Mouse (Mus musculus) inflammation-experienced regulatory T-cells, adult 6 months (primary cell): ENCODE measurements around the gene Best2. TPM values are rescaled to one million over a fixed set of nuclear protein-coding genes. Genes with fewer than 3 reads are reported as not detected.
A peak's percentile ranks its signal among the peaks of the same experiment; 100 is the strongest.

Experiments used
- ATAC-seq: one replicate; pipeline ENCODE4 v1.8.0; 2017
- polyA plus RNA-seq, 3 experiments: library from polyadenylated mRNA; unstranded; fragments of 100-300 nt; shearing (Covaris generic); gene quantifications; one replicate each; pipeline ENCODE4 v1.2.1; 2017

Gene Best2
- polyA plus RNA-seq, 3 experiments from 2014 or later: not detected

GRCm38 (mm10) chr8:84966603-84967002 is 47.7 kb downstream of the Best2 start:
- no peak for ATAC-seq

- peak; percentile 95 for ATAC-seq
Observed at GRCm38 (mm10) chr8:84965731-84966291, 48.5 kb downstream of the Best2 start.

GRCm38 (mm10) chr8:84963952-84964351 is 50.4 kb downstream of the Best2 start:
- ATAC-seq: no peak

GRCm38 (mm10) chr8:84959811-84960210 is 54.5 kb downstream of the Best2 start:
- ATAC-seq: no peak

Other genes starting within 250 kb of the Best2 start
- gene Nfix, start 214.2 kb downstream of the Best2 start, polyA plus RNA-seq: 1 to 10 TPM in 2 of 3 experiments, under 1 TPM in 1; 0.92 to 6.3 (median 3.1) TPM
- 1 to 10 TPM; 4.7 to 5.6 (median 5.4) TPM for gene Dand5, start 191.7 kb downstream of the Best2 start, polyA plus RNA-seq
- 10 to 100 TPM; 14.6 to 16.7 (median 16.1) TPM for gene Gadd45gip1, start 183.0 kb downstream of the Best2 start, polyA plus RNA-seq
- 100 to 1,000 TPM; 128 to 152 (median 145) TPM for gene Rad23a, start 173.9 kb downstream of the Best2 start, polyA plus RNA-seq
- gene Calr, start 167.6 kb downstream of the Best2 start, polyA plus RNA-seq: 100 to 1,000 TPM; 278 to 341 (median 290) TPM
- 10 to 100 TPM; 48.1 to 76.0 (median 58.3) TPM for gene Farsa, start 157.5 kb downstream of the Best2 start, polyA plus RNA-seq
- 10 to 100 TPM in 1 of 3 experiments, 1 to 10 TPM in 2; 4.3 to 19.0 (median 6.8) TPM for gene Syce2, start 142.4 kb downstream of the Best2 start, polyA plus RNA-seq
- 10 to 100 TPM; 14.5 to 19.9 (median 19.2) TPM for gene Gcdh, start 120.6 kb downstream of the Best2 start, polyA plus RNA-seq
- not detected for gene Klf1, start 112.6 kb downstream of the Best2 start, polyA plus RNA-seq
- gene Dnase2a, start 106.0 kb downstream of the Best2 start, polyA plus RNA-seq: 10 to 100 TPM; 10.5 to 21.7 (median 20.0) TPM
- gene Mast1, start 77.2 kb downstream of the Best2 start, polyA plus RNA-seq: 1 to 10 TPM in 2 of 3 experiments, under 1 TPM in 1; 0.84 to 1.5 (median 1.1) TPM
- under 1 TPM in 1 of 3 experiments, not detected in 2; 0.28 TPM for gene Rtbdn, start 67.5 kb downstream of the Best2 start, polyA plus RNA-seq
- gene Gm49661, start 45.1 kb downstream of the Best2 start, polyA plus RNA-seq: not detected
- gene Prdx2, start 44.9 kb downstream of the Best2 start, polyA plus RNA-seq: 100 to 1,000 TPM; 232 to 340 (median 290) TPM
- gene Rnaseh2a, start 44.8 kb downstream of the Best2 start, polyA plus RNA-seq: 10 to 100 TPM; 57.0 to 88.9 (median 72.8) TPM
- 10 to 100 TPM; 28.1 to 33.6 (median 33.1) TPM for gene Junb, start 35.8 kb downstream of the Best2 start, polyA plus RNA-seq
- 1 to 10 TPM; 2.2 to 4.9 (median 4.6) TPM for gene Hook2, start 23.9 kb downstream of the Best2 start, polyA plus RNA-seq
- 10 to 100 TPM; 50.0 to 67.9 (median 60.7) TPM for gene Asna1, start 10.8 kb upstream of the Best2 start, polyA plus RNA-seq
- gene Trir, start 12.3 kb upstream of the Best2 start, polyA plus RNA-seq: 10 to 100 TPM; 17.8 to 31.0 (median 24.1) TPM
- 10 to 100 TPM; 13.8 to 18.7 (median 16.5) TPM for gene Tnpo2, start 22.4 kb upstream of the Best2 start, polyA plus RNA-seq
- gene Fbxw9, start 45.5 kb upstream of the Best2 start, polyA plus RNA-seq: 1 to 10 TPM; 2.3 to 4.8 (median 2.9) TPM
- 1 to 10 TPM in 2 of 3 experiments, not detected in 1; 1.9 to 3.3 TPM for gene Gm5741, start 53.5 kb upstream of the Best2 start, polyA plus RNA-seq
- 10 to 100 TPM; 29.3 to 40.4 (median 39.3) TPM for gene Dhps, start 57.2 kb upstream of the Best2 start, polyA plus RNA-seq
- 100 to 1,000 TPM; 114 to 166 (median 129) TPM for gene Wdr83os, start 66.2 kb upstream of the Best2 start, polyA plus RNA-seq
- 10 to 100 TPM; 34.8 to 44.2 (median 38.5) TPM for gene Wdr83, start 66.8 kb upstream of the Best2 start, polyA plus RNA-seq
- gene Man2b1, start 68.7 kb upstream of the Best2 start, polyA plus RNA-seq: 10 to 100 TPM; 80.8 to 94.7 (median 83.8) TPM
- under 1 TPM in 1 of 3 experiments, not detected in 2; 0.15 TPM for gene Zfp791, start 108.6 kb upstream of the Best2 start, polyA plus RNA-seq
- under 1 TPM in 1 of 3 experiments, not detected in 2; 0.21 TPM for gene Cks1brt, start 137.4 kb upstream of the Best2 start, polyA plus RNA-seq
- not detected for gene Olfr371, start 211.5 kb upstream of the Best2 start, polyA plus RNA-seq